Mouse (Mus musculus): ENCODE data around the gene Gm5148.

Gm5148 gene

DNA sequence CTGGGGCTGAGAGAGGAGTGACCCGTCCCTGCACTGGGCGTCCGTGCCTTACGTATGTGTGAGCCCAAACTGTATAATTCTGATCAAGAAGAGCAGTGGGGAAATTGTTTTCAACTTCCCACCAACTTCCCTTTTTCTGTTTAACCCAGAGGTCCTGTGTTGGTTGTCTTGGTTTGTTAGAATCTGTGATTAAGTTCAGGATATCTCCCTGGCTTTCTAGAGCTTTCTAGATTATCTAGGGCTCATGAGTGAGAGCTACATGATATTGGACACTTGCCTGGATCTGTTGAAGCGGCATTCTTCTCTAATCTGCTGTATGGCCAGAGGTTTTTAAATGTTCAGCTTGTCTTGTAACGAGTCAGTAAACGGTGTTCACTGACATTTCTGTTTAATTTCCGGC lies 30.7 kb downstream of the Gm5148 start:
- DNase-seq (ENCODE audit: low spot score in 2 of 2) = no peak

DNA sequence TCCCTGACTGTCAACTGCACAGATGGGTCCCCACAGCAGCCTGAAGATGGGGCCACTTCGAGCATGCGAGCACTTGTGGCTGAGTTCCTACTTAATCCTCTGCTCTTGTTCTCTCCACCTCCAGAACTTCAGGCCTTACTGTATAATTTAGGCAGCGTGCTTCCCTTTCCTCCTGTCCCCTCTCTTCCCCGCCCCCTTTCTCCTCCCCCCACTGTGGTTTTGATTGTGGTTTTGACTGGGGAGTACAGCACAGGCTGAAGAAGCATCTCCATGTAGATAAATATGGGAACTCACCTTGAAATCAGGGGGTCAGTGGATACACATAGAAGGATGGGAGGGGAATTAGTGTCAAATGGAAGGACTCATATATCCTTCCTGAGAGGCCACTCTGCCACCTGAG lies 31.3 kb downstream of the Gm5148 start:
- DNase-seq (ENCODE audit: low spot score in 2 of 2) = no peak

- peak; percentile 56 to 70 for DNase-seq (ENCODE audit: low spot score in 2 of 2)
These were observed 36.9 kb downstream of the Gm5148 start for GRCm38 (mm10) chr3:37687158-37687980.

DNA sequence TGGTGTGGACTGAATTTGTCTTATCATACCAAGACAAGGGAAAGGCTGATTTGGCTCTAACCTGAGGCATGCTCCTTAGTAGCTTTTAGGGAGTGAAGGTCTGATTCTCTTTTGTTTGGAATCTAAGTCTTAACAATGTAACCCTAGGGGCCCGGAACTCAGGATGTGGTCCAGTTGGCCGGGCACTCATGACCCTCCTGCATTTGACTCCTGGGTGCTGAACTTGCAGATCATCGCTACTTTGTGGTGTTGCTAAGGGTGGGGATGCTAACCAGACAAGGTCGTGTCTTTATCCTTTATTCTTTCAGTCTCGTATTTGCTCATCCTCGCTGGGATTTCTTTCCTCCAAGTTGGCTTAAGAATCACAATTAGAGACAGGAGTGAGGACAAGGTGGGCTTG lies 37.5 kb downstream of the Gm5148 start:
- DNase-seq (ENCODE audit: low spot score in 2 of 2) = no peak

DNA sequence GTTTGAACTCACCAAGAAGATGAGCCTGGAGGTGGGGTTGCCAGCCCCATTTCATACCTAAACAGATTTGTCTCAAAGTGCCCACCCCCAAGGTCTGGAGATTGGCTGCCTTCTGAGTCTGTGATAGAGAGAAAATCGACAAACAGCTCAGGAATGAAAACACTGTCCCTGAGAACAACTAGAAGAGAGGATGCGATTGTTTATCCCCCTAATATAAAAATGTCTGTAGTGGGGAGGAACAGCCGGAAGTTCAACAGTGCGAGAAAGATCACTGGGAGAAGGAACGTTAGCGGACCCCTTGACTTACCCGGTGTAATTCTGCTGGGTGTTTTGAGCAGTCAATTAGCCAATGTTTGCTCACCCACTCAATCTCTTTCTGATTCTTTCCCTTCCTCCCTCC lies 38.1 kb downstream of the Gm5148 start:
- DNase-seq (ENCODE audit: low spot score in 2 of 2) = no peak

DNA sequence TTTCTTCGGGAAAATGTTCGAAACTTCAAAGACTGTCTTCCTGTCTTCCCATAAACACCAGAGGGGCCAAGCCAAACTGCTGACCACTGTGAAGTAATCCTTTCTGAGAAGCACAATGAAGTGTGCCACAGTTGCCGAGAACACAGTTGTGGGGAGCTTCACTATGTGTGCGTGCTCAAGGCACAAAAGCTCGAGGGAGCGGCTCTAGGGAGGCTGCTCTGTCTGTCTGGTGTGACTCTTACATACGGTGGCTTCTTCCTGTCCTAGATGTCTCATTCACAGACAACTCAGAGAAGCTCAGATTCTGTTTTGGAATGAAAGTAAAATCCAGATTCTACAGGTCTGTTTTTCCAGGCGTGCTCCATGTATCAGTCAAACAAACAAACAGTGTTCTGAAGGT lies 48.0 kb downstream of the Gm5148 start:
- DNase-seq (ENCODE audit: low spot score in 2 of 2) = no peak

- DNase-seq (ENCODE audit: low spot score in 2 of 2) = no peak
These were observed 49.2 kb downstream of the Gm5148 start for GRCm38 (mm10) chr3:37675056-37675525.

GRCm38 (mm10) chr3:37673513-37674261 lies 50.6 kb downstream of the Gm5148 start:
- no peak for DNase-seq (ENCODE audit: low spot score in 2 of 2)

DNA sequence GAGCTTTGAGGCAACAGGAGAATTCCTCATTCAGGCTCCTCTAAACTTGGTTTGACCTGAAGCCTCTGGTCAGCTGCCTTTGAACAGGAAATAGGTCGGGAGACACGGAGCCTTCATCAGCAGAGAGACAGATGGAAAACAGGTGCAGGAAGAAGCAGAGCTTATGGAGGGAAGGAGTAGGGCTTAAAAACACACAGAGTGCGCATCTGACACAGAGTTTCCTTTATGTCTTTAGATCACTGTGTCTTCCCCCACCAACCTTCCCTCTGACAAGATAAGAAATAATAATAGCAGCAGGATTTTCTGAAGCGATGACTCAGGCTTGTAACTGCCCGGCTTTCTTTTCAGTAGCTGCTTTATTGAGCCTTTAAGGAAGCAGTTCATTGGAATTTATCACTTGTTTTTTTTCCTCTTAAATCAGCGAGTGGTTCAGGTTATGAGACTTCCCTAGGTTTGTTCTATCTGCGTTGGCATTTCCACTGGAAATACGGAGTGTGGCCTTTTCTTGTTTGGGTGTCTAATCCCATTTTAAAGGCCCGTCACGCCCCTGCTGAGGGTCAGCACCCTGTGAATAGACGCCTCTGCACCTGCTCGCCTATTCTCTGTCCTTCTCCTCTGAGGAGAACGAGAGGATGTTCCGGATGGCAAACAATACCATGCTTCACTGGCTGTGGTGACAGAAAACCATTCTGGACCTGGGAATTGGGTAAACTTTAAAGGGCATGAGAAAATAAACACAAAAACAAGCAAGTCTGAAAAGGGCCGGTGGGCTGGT lies 51.8 kb downstream of the Gm5148 start:
- no peak for DNase-seq (ENCODE audit: low spot score in 2 of 2)

- DNase-seq (ENCODE audit: low spot score in 2 of 2) = no peak
These were observed 55.2 kb downstream of the Gm5148 start for GRCm38 (mm10) chr3:37669100-37669499.

DNA sequence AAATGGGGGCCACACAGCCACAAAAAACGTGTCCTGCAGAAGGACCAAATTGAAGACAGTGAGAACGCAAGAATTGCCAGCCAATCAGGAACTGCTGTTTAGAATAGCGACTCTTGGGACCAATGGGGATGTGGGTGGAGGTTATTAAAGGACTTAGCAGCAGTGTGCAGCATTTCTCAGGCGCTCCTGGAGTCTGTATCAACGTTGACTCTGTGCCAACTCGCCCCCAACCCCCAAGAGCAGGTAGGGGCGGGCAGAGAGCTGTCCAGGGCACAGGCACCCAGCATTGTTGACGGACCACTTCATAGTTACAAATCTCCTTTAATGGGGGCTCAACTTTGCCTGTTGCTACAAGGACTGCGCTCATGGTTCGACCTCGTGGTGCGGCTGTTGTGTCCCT lies 55.6 kb downstream of the Gm5148 start:
- no peak for DNase-seq (ENCODE audit: low spot score in 2 of 2)

- no peak for DNase-seq (ENCODE audit: low spot score in 2 of 2)
These were observed 56.6 kb downstream of the Gm5148 start for GRCm38 (mm10) chr3:37667736-37668135.

GRCm38 (mm10) chr3:37667119-37667467 lies 57.2 kb downstream of the Gm5148 start:
- no peak for DNase-seq (ENCODE audit: low spot score in 2 of 2)

DNA sequence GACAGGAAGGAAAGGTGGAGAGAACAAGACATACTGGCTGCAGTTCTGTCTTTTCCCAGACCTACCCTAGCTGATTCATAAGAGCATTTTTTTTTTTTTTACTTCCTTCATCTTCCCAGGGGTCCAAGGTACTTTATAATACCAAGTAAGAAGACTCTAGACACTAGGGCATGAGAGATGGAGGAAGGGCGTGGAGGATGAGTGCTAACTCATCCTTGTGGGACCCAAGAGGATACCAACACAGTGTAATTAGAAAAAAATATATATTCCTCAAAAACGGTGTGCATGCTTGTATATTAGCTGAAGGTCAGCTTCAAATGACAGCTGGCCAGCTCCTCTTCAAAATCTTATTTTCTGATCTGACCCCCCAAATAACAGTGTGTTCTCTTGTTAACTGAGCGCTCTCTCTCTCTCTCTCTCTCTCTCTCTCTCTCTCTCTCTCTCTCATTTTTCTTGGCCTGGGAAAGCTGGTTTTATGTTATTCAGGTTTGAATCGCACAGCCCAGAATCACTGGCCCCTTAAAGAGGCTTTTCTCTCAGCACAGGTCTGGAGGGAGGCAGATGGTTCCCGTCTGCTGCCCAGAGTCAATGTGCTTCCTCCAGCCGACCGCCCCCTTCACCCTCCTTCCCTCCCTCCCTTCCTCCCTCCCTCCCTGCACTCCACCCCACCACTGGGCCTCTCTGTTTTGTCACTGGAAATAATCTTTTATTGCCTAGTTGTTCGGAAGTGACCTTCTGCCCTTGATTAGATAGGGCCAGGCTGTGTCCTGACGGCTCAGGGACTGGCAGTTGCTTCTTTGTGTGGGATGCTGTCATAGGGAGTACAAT lies 57.8 kb downstream of the Gm5148 start:
- DNase-seq (ENCODE audit: low spot score in 2 of 2) = no peak
